In the genomic region with DNA sequence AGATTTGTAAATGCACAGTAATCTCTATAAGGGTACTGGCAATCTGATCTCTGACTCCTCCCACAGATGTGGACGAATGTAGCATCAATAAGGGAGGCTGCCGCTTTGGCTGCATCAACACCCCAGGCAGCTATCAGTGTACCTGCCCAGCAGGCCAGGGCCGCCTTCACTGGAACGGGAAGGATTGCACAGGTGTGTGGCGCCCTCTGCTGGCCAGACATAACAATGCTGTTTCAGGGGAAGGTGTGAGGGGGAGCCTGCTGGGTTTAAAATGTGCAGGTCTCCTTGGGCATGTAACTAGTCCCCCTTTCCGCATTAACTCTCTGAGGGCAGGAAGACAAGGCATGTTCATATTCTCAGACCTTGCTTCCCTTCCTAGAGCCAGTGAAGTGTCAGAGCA, we compare ENCODE assay signal across 8 mouse cellular contexts. TPM values are rescaled to one million over a fixed set of nuclear protein-coding genes. Genes with fewer than 3 reads are reported as not detected.
A peak's percentile ranks its signal among the peaks of the same experiment; 100 is the strongest.
DNase-seq lines count a peak whose midpoint lies in the region; ATAC-seq and TF ChIP-seq lines count a peak whose summit lies in the region.

No protein-coding gene starts in this region.

- peak; percentile 82 for TF ChIP-seq CTCF in olfactory bulb, adult 2 months (IDR thresholded peaks at IDR 0.05; ENCODE audit: insufficient read depth, low read depth, low read length)
- peak; percentile 91 for TF ChIP-seq CTCF in thymus, adult 2 months (IDR thresholded peaks at IDR 0.05; ENCODE audit: borderline replicate concordance, control insufficient read depth, extremely low read depth, insufficient read depth, low read length, poor library complexity)

- TF ChIP-seq POLR2A in olfactory bulb, adult 2 months (IDR thresholded peaks at IDR 0.05; ENCODE audit: insufficient read depth, low read depth, low read length) = no peak
- TF ChIP-seq POLR2A in thymus, adult 2 months (IDR thresholded peaks at IDR 0.05; ENCODE audit: control insufficient read depth, extremely low read depth, insufficient read depth, low read length, poor library complexity) = no peak

- 6% methylated on average over 6 of the region's 6 CpGs for WGBS in liver, embryonic 16.5 days (ENCODE audit: insufficient replicate concordance)
- WGBS in olfactory bulb, adult 2 months = 7% methylated on average over 6 of the region's 6 CpGs
- WGBS in thymus, adult 2 months = 20% methylated on average over 6 of the region's 6 CpGs

- H3K36me3 ChIP-seq in liver, embryonic 16.5 days (ENCODE audit: control insufficient read depth, insufficient read depth) = no peaks in the 10 kb centered on the region
- no peaks in the 10 kb centered on the region for H3K36me3 ChIP-seq in thymus, adult 2 months (ENCODE audit: control insufficient read depth, insufficient read depth, low read length)

- peaks cover 7% of the 10 kb centered on the region; the same call in 1 of the 2 replicates for H3K27me3 ChIP-seq in liver, embryonic 16.5 days (ENCODE audit: control insufficient read depth, insufficient read depth, low read depth, low read length)
- H3K27me3 ChIP-seq in thymus, adult 2 months (ENCODE audit: control insufficient read depth, insufficient read depth, low read length) = no peaks in the 10 kb centered on the region

- no peak overlapping the region for H3K9ac ChIP-seq in liver, embryonic 16.5 days (ENCODE audit: low read depth, low read length)

- intact Hi-C loops in gastrocnemius, postnatal 14 days (cut with DNase I; ENCODE audit: low total_unique reads) = loop anchor here (5.0 to 10.0 kb wide), 2 partner anchors 81 to 169 kb away; a partner anchor contains a TSS

- no peaks in the 10 kb centered on the region for H3K9me3 ChIP-seq in liver, embryonic 16.5 days (replicated peaks; ENCODE audit: control insufficient read depth, low read length)

- no peaks in the 10 kb centered on the region for H3K4me1 ChIP-seq in liver, embryonic 16.5 days (ENCODE audit: control insufficient read depth, low read depth, low read length)
- H3K4me1 ChIP-seq in olfactory bulb, adult 2 months (ENCODE audit: control insufficient read depth, insufficient read depth, low read length) = peaks cover 9% of the 10 kb centered on the region
- no peaks in the 10 kb centered on the region for H3K4me1 ChIP-seq in thymus, adult 2 months (replicated peaks; ENCODE audit: control insufficient read depth, insufficient read depth, low read length)

- DNase-seq in right cerebral cortex, adult 18-20 months = peak; percentile 72
- DNase-seq in right cerebral cortex, postnatal 36 days (ENCODE audit: low spot score in 2 of 2) = no peak
- peak; percentile 69 to 81 for DNase-seq in cerebellum, postnatal 4 days (ENCODE audit: low spot score in 2 of 2)
- DNase-seq in gastrocnemius, postnatal 14 days = peak; percentile 79
- peak; percentile 88 for DNase-seq in kidney, postnatal 10 days
- DNase-seq in thymus, adult 2 months = peak; percentile 80

- no peak overlapping the region for H3K4me2 ChIP-seq in liver, embryonic 16.5 days (ENCODE audit: low read depth, low read length)

- ATAC-seq in liver, embryonic 16.5 days (ENCODE audit: low read depth) = peak; percentile 35; the same call in 1 of the 2 replicates

- no peak overlapping the region for H3K27ac ChIP-seq in liver, embryonic 16.5 days (ENCODE audit: low read length)
- H3K27ac ChIP-seq in olfactory bulb, adult 2 months (ENCODE audit: insufficient read depth, low read depth, low read length) = no peak overlapping the region
- no peak overlapping the region for H3K27ac ChIP-seq in thymus, adult 2 months (ENCODE audit: control insufficient read depth, insufficient read depth, low read length)

- no peak overlapping the region for H3K4me3 ChIP-seq in liver, embryonic 16.5 days (ENCODE audit: low read depth, low read length)
- no peak overlapping the region for H3K4me3 ChIP-seq in olfactory bulb, adult 2 months (ENCODE audit: insufficient read depth, low read depth, low read length)
- H3K4me3 ChIP-seq in thymus, adult 2 months (ENCODE audit: control insufficient read depth, insufficient read depth, low read length) = no peak overlapping the region

RNA-seq across cellular contexts. Expression of a gene that starts 13.3 kb away (rescaled TPM):
- 10 to 100 TPM; 14.4 to 16.2 TPM for total RNA-seq in gastrocnemius, postnatal 14 days (2021)
- polyA plus RNA-seq in liver, embryonic 16.5 days (2015; fragmentation: Nextera tagmentation; extraction: Ambion mirVana) = 6.2 TPM in 2 replicates
- not detected in 2 replicates for polyA plus RNA-seq in olfactory bulb, adult 2 months (2012; ENCODE audit: insufficient read depth, insufficient read length, low replicate concordance, missing spikeins)
- 55.5 and 55.7 TPM in 2 replicates for polyA plus RNA-seq in thymus, adult 2 months (2012; rRNA removed)

RNA-seq across cellular contexts. Expression of a gene that starts 21.7 kb away (rescaled TPM):
- under 1 TPM; 0.20 to 0.62 TPM for total RNA-seq in gastrocnemius, postnatal 14 days (2021)
- 0.12 and 0.21 TPM in 2 replicates for polyA plus RNA-seq in liver, embryonic 16.5 days (2015; fragmentation: Nextera tagmentation; extraction: Ambion mirVana)
- not detected in 2 replicates for polyA plus RNA-seq in olfactory bulb, adult 2 months (2012; ENCODE audit: insufficient read depth, insufficient read length, low replicate concordance, missing spikeins)
- polyA plus RNA-seq in thymus, adult 2 months (2012; rRNA removed) = 1.6 and 3.0 TPM in 2 replicates

RNA-seq across cellular contexts. Expression of a gene that starts 43.9 kb away (rescaled TPM):
- total RNA-seq in gastrocnemius, postnatal 14 days (2021) = 1 to 10 TPM; 2.2 to 2.7 TPM
- polyA plus RNA-seq in liver, embryonic 16.5 days (2015; fragmentation: Nextera tagmentation; extraction: Ambion mirVana) = 7.2 and 8.2 TPM in 2 replicates
- polyA plus RNA-seq in olfactory bulb, adult 2 months (2012; ENCODE audit: insufficient read depth, insufficient read length, low replicate concordance, missing spikeins) = not detected in 2 replicates
- polyA plus RNA-seq in thymus, adult 2 months (2012; rRNA removed) = 247 and 277 TPM in 2 replicates

Comparison
In these comparisons a context has a peak if more than half of its experiments do, and no peak if none do; other contexts are left out.
1. DNase-seq: peak in right cerebral cortex, adult 18-20 months (single experiment), cerebellum, postnatal 4 days (2 of 2), gastrocnemius, postnatal 14 days (single experiment), kidney, postnatal 10 days (single experiment) and thymus, adult 2 months (single experiment); none in right cerebral cortex, postnatal 36 days (0 of 2).